Mouse (Mus musculus) CD4-positive, CD25-positive, alpha-beta regulatory T cell (primary cell): Measurements from ENCODE around the gene Susd2. TPM values are rescaled to one million over a fixed set of nuclear protein-coding genes. Genes with fewer than 3 reads are reported as not detected.

Experiments
- polyA plus RNA-seq: library from polyadenylated mRNA; unstranded; fragments of 100-300 nt; shearing (Covaris generic); gene quantifications from one replicate; pipeline ENCODE4 v1.2.1, GENCODE M21; 2017

Gene Susd2
- polyA plus RNA-seq = 10.2 TPM

DNA sequence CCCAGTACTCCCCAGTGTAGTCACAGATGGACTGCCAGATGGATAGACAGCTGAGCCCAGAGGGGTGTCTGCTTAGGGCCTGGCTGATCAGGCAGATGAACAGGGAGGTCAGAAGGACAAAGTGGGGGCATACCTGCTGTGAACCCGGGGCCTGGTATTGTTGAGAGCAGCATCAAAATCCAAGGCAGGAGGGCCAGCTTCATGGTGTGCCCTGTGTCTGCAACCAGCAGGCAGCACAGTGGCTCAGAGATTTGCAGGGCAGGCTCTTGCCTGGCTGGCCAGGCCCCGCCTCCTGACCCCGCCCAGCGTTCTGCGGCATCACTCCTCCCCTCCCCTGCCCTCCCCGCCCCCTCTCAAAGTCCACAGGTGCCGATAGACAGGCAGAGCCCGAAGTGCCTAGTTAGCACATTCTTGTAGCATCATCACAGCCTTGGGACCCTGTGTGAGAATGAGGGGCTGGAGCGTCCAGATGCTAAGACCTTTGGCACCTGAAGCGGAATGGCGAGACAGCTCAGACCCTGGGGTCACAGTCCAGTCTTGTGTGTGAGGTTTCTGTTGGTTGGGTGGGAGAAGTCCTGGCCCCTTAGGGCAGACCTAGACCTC, at the start of gene Susd2:
Susd2 (minus strand) TSS at position 268 of the 603 bp plus-strand sequence.

DNA sequence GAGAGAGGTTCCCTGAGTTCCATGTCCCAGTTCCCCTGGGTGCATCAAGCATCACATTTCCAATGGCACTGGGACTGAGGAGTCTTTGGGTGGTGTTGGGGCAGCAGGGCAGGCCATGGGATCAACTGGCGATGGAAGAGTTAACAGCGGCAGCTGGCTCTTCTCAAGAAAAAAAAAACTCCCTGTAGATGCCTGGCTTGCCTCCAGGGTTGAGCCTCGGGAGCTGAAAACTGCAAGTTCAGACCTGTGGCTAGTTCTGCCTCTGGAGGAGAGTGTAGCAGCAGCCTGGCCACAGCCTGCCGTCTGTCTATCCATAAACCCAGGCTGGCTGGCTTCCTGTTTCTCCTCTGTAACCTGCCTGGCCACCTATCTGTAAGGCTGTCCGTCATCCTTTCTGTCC, 54.7 kb downstream of the Susd2 start, which contains the start of gene Ggt5:
Ggt5 (plus strand) TSS at position 212 of the 400 bp plus-strand sequence.

Other genes with a start within 250 kb of the Susd2 start
- gene Upb1, start 242.9 kb downstream of the Susd2 start, polyA plus RNA-seq = 0.29 TPM
- 190 TPM for gene Snrpd3, start 126.5 kb downstream of the Susd2 start, polyA plus RNA-seq
- 39.0 TPM for gene Gucd1, start 126.0 kb downstream of the Susd2 start, polyA plus RNA-seq
- 0.25 TPM for gene Lrrc75b, start 83.7 kb downstream of the Susd2 start, polyA plus RNA-seq
- gene Ggt1, start 82.4 kb downstream of the Susd2 start, polyA plus RNA-seq = 1.8 TPM
- 2.6 TPM for gene Ggt5, start 54.7 kb downstream of the Susd2 start, polyA plus RNA-seq
- 52.2 TPM for gene Cabin1, start 120.3 kb upstream of the Susd2 start, polyA plus RNA-seq
- 61.6 TPM for gene Ddt, start 129.4 kb upstream of the Susd2 start, polyA plus RNA-seq
- not detected for gene Gm20441, start 136.9 kb upstream of the Susd2 start, polyA plus RNA-seq
- 4.6 TPM for gene Gstt3, start 137.4 kb upstream of the Susd2 start, polyA plus RNA-seq
- 0.17 TPM for gene Gstt1, start 154.6 kb upstream of the Susd2 start, polyA plus RNA-seq
- not detected for gene Gstt4, start 178.5 kb upstream of the Susd2 start, polyA plus RNA-seq
- 48.5 TPM for gene Gstt2, start 193.4 kb upstream of the Susd2 start, polyA plus RNA-seq
- gene Mif, start 216.2 kb upstream of the Susd2 start, polyA plus RNA-seq = 582 TPM
- 2.9 TPM for gene Derl3, start 249.4 kb upstream of the Susd2 start, polyA plus RNA-seq